Mouse (Mus musculus): ENCODE results near the gene St6galnac5.

GRCm38 (mm10) chr3:152842648-152843047, 139.4 kb downstream of the St6galnac5 start:
- TF ChIP-seq POLR2A (IDR thresholded peaks at IDR 0.05; ENCODE audit: extremely low read depth, insufficient read depth, low read length) (no peak), CTCF (IDR thresholded peaks at IDR 0.05; ENCODE audit: low read depth, low read length) (no peak)

Measured in liver, adult 2 months (tissue).